ENCODE assay signal across 8 mouse cellular contexts in the genomic region with DNA sequence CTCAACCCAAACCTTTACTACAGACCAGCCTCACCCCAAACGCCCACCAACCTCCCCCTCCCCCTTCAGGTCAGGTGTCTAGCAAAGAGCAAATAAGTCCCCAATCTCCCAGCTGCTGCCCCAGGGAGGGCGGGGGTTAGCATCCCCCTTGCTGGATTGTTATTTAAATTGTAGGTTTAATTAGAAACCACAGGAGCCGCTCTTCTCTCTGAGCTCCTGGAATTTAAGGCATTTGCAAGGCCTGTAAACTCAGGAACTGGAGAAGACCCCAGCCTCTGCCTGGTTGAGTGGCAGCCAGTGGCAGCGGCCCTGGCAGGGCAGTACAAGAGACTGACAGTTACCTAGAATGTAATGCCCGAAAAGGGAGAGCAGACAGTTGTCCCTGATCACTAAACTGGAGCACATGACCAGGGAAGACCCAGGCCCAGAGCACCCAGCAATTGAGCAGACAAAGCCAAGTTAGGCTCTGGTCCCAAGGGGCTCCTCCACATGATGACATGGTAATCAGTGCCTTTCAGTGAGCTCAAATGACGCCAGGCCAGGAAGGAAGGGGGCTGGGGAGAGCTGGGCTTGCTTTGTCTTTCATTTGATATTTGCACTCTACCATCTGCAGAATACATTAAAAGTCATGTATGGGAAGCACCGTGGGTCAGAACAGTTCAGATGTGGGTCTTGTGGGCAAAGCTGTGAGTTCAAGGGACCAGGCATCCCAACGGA. TPM values are rescaled to one million over a fixed set of nuclear protein-coding genes. Genes with fewer than 3 reads are reported as not detected.
DNase-seq lines count a peak whose midpoint lies in the region; ATAC-seq and TF ChIP-seq lines count a peak whose summit lies in the region.

No protein-coding gene starts in this region.

- no peak for ATAC-seq in kidney, postnatal 0 days (replicated peaks; ENCODE audit: low FRiP score, low read depth)
- ATAC-seq in intestine, postnatal 0 days, result no peak
- no peak for ATAC-seq in neural tube, embryonic 15.5 days (ENCODE audit: low FRiP score)

- peak overlapping the region; percentile 32 for H3K4me2 ChIP-seq in kidney, postnatal 0 days (ENCODE audit: low read length)
- peak overlapping the region; percentile 35 for H3K4me2 ChIP-seq in intestine, postnatal 0 days (replicated peaks; ENCODE audit: low read depth)
- H3K4me2 ChIP-seq in neural tube, embryonic 15.5 days, result no peak overlapping the region

- H3K27me3 ChIP-seq in kidney, postnatal 0 days (ENCODE audit: insufficient read depth, low read length), result no peaks in the 10 kb centered on the region
- peaks cover 33% of the 10 kb centered on the region for H3K27me3 ChIP-seq in forebrain, embryonic 10.5 days (ENCODE audit: poor library complexity, severe bottlenecking)
- no peaks in the 10 kb centered on the region for H3K27me3 ChIP-seq in intestine, postnatal 0 days (replicated peaks; ENCODE audit: control insufficient read depth, insufficient read depth, low read length)
- H3K27me3 ChIP-seq in neural tube, embryonic 15.5 days (replicated peaks), result no peaks in the 10 kb centered on the region; the same call in 1 of the 2 replicates

- DNase-seq in kidney, postnatal 0 days (ENCODE audit: low spot score), result peak; percentile 71
- DNase-seq in kidney, postnatal 14 days, result no peak
- peak; percentile 53 for DNase-seq in forebrain, embryonic 10.5 days (ENCODE audit: extremely low spot score, low spot score)
- no peak for DNase-seq in natural killer cell, adult 2 months (ENCODE audit: low spot score in 2 of 2)
- DNase-seq in urinary bladder, adult 18-20 months (ENCODE audit: low spot score in 2 of 2), result no peak
- DNase-seq in T-cell, adult 2 months (ENCODE audit: low spot score), result no peak

- peaks cover 5% of the 10 kb centered on the region; the same call in 1 of the 2 replicates for H3K36me3 ChIP-seq in kidney, postnatal 0 days (ENCODE audit: insufficient read depth, low read length)
- peaks cover 25% of the 10 kb centered on the region for H3K36me3 ChIP-seq in forebrain, embryonic 10.5 days (replicated peaks)
- peaks cover 3% of the 10 kb centered on the region; the same call in 1 of the 2 replicates for H3K36me3 ChIP-seq in intestine, postnatal 0 days (ENCODE audit: control insufficient read depth, insufficient read depth)
- H3K36me3 ChIP-seq in neural tube, embryonic 15.5 days, result no peaks in the 10 kb centered on the region

- peak overlapping the region; percentile 88 for H3K27ac ChIP-seq in kidney, postnatal 0 days
- peak overlapping the region; percentile 80 for H3K27ac ChIP-seq in forebrain, embryonic 10.5 days
- H3K27ac ChIP-seq in intestine, postnatal 0 days (ENCODE audit: low read depth, low read length), result peak overlapping the region; percentile 72
- H3K27ac ChIP-seq in neural tube, embryonic 15.5 days (replicated peaks), result peak overlapping the region; percentile 28; the same call in 1 of the 2 replicates

- no peak for TF ChIP-seq CTCF in kidney, postnatal 0 days (IDR thresholded peaks at IDR 0.05; ENCODE audit: low read depth)
- no peak for TF ChIP-seq CTCF in intestine, postnatal 0 days (IDR thresholded peaks at IDR 0.05; ENCODE audit: low read depth)

- H3K4me3 ChIP-seq in kidney, postnatal 0 days (replicated peaks; ENCODE audit: low read depth, low read length), result no peak overlapping the region
- peak overlapping the region; percentile 18 for H3K4me3 ChIP-seq in forebrain, embryonic 10.5 days
- no peak overlapping the region for H3K4me3 ChIP-seq in intestine, postnatal 0 days (ENCODE audit: low read depth, low read length)
- H3K4me3 ChIP-seq in neural tube, embryonic 15.5 days (replicated peaks), result no peak overlapping the region

- no peak overlapping the region; the same call in 1 of the 2 replicates for H3K9ac ChIP-seq in kidney, postnatal 0 days (ENCODE audit: low read depth, low read length)
- peak overlapping the region; percentile 40; the same call in 1 of the 2 replicates for H3K9ac ChIP-seq in intestine, postnatal 0 days (ENCODE audit: low read depth, low read length)
- no peak overlapping the region for H3K9ac ChIP-seq in neural tube, embryonic 15.5 days (replicated peaks)

- H3K4me1 ChIP-seq in kidney, postnatal 0 days (replicated peaks; ENCODE audit: insufficient read depth, low read length), result peaks cover 69% of the 10 kb centered on the region
- peaks cover 91% of the 10 kb centered on the region for H3K4me1 ChIP-seq in forebrain, embryonic 10.5 days
- H3K4me1 ChIP-seq in intestine, postnatal 0 days (replicated peaks; ENCODE audit: control insufficient read depth, insufficient read depth, low read length), result peaks cover 69% of the 10 kb centered on the region
- peaks cover 78% of the 10 kb centered on the region for H3K4me1 ChIP-seq in neural tube, embryonic 15.5 days

- H3K9me3 ChIP-seq in kidney, postnatal 0 days (replicated peaks; ENCODE audit: low read length), result no peaks in the 10 kb centered on the region
- H3K9me3 ChIP-seq in forebrain, embryonic 10.5 days, result no peaks in the 10 kb centered on the region
- H3K9me3 ChIP-seq in intestine, postnatal 0 days (ENCODE audit: control insufficient read depth), result no peaks in the 10 kb centered on the region
- no peaks in the 10 kb centered on the region for H3K9me3 ChIP-seq in neural tube, embryonic 15.5 days (replicated peaks)

- 19% methylated on average over 8 of the region's 8 CpGs for WGBS in kidney, postnatal 0 days
- WGBS in forebrain, embryonic 10.5 days, result 3% methylated on average over 8 of the region's 8 CpGs
- 26% methylated on average over 8 of the region's 8 CpGs for WGBS in intestine, postnatal 0 days
- WGBS in neural tube, embryonic 15.5 days, result 12% methylated on average over 8 of the region's 8 CpGs

RNA-seq across cellular contexts. Expression of a gene that starts 42.1 kb away (rescaled TPM):
- polyA plus RNA-seq in kidney, postnatal 0 days (2015; fragmentation: Nextera tagmentation; extraction: Ambion mirVana), result 5.4 and 6.6 TPM in 2 replicates
- 2.8 and 3.0 TPM in 2 replicates for polyA plus RNA-seq in forebrain, embryonic 10.5 days (2016; fragmentation: Nextera tagmentation; extraction: Ambion mirVana)
- polyA plus RNA-seq in intestine, postnatal 0 days (2015; fragmentation: Nextera tagmentation; extraction: Ambion mirVana), result 7.2 and 7.5 TPM in 2 replicates
- polyA plus RNA-seq in neural tube, embryonic 15.5 days (2015; fragmentation: Nextera tagmentation; extraction: Ambion mirVana), result 3.9 and 4.7 TPM in 2 replicates

Comparison
In these comparisons a context has a peak if more than half of its experiments do, and no peak if none do; other contexts are left out.
1. DNase-seq: peak in kidney, postnatal 0 days (single experiment) and forebrain, embryonic 10.5 days (single experiment); none in kidney, postnatal 14 days (single experiment), natural killer cell, adult 2 months (0 of 2), urinary bladder, adult 18-20 months (0 of 2) and T-cell, adult 2 months (single experiment).
2. H3K27ac ChIP-seq: peak in every context shown above with its lines; median percentile 88 in kidney, postnatal 0 days; 80 in forebrain, embryonic 10.5 days; 72 in intestine, postnatal 0 days; 28 in neural tube, embryonic 15.5 days.